Mouse (Mus musculus): ENCODE data around the gene Rtn4.

GRCm38 (mm10) chr11:29694754-29695153, 2.0 kb downstream of the Rtn4 start:
- no peak for TF ChIP-seq CTCF (IDR thresholded peaks at IDR 0.05; ENCODE audit: borderline replicate concordance, insufficient read depth, low read length)
- TF ChIP-seq POLR2A (IDR thresholded peaks at IDR 0.05; ENCODE audit: low read depth, low read length): no peak
